Mouse (Mus musculus) hindbrain, embryonic 16.5 days (tissue): ENCODE results near the gene Tmem131. TPM values are rescaled to one million over a fixed set of nuclear protein-coding genes. Genes with fewer than 3 reads are reported as not detected.

ENCODE experiments used
- ATAC-seq: fragments of 200-750 bp; cut with Nextera tagmentation; 2 replicates; pipeline ENCODE4 v1.8.0; 2017; ENCODE audit warnings: moderate TSS enrichment, moderate library complexity
- H3K27ac ChIP-seq: fragments of 300-500 bp; sonication (generic); 2 replicates; pipeline ENCODE4 v1.5.1; 2014; ENCODE audit warnings: low read depth, mild to moderate bottlenecking, control low read depth, low read length, moderate library complexity
- H3K27me3 ChIP-seq: fragments of 300-500 bp; sonication (generic); replicated peaks from 2 replicates; pipeline ENCODE4 v1.6.1; 2014; ENCODE audit warnings: low read length; ENCODE audit not compliant: control insufficient read depth, insufficient read depth
- H3K36me3 ChIP-seq: fragments of 300-500 bp; sonication (generic); 2 replicates; pipeline ENCODE4 v1.6.1; 2014; ENCODE audit warnings: mild to moderate bottlenecking, low read length, moderate library complexity, mixed read lengths; ENCODE audit not compliant: control insufficient read depth, insufficient read depth
- H3K4me1 ChIP-seq: fragments of 300-500 bp; sonication (generic); 2 replicates; pipeline ENCODE4 v1.6.1; 2014; ENCODE audit warnings: low read depth, low read length; ENCODE audit not compliant: control insufficient read depth, insufficient read depth
- H3K4me2 ChIP-seq: fragments of 300-500 bp; sonication (generic); 2 replicates; pipeline ENCODE4 v1.6.1; 2014; ENCODE audit warnings: mild to moderate bottlenecking, low read length, control low read depth, moderate library complexity
- H3K4me3 ChIP-seq: fragments of 300-500 bp; sonication (generic); 2 replicates; pipeline ENCODE4 v1.5.1; 2014; ENCODE audit warnings: mild to moderate bottlenecking, low read length, control low read depth, moderate library complexity
- H3K9ac ChIP-seq: fragments of 300-500 bp; sonication (generic); 2 replicates; pipeline ENCODE4 v1.6.1; 2014; ENCODE audit warnings: low read depth, mild to moderate bottlenecking, control low read depth, low read length, moderate library complexity
- H3K9me3 ChIP-seq: fragments of 300-500 bp; sonication (generic); 2 replicates; pipeline ENCODE4 v1.6.1; 2014; ENCODE audit warnings: mild to moderate bottlenecking, low read length, moderate library complexity; ENCODE audit not compliant: control insufficient read depth
- WGBS: fragments of 180-500 bp; shearing (Covaris S2); extraction: QIAGEN DNeasy Blood & Tissue Kit; methylation state at CpG from one replicate; pipeline ENCODE4 v1.1.7; 2014; 5-methylcytosine and 5-hydroxymethylcytosine counted together
- polyA plus RNA-seq: library from polyadenylated mRNA; unstranded; fragments of >200 nt; fragmentation: Nextera tagmentation; extraction: Ambion mirVana; gene quantifications from 2 replicates; pipeline ENCODE4 v1.2.1, GENCODE M21; 2015

The Tmem131 gene
- polyA plus RNA-seq, 1 experiment from 2014 or later: 10.0 TPM

DNA sequence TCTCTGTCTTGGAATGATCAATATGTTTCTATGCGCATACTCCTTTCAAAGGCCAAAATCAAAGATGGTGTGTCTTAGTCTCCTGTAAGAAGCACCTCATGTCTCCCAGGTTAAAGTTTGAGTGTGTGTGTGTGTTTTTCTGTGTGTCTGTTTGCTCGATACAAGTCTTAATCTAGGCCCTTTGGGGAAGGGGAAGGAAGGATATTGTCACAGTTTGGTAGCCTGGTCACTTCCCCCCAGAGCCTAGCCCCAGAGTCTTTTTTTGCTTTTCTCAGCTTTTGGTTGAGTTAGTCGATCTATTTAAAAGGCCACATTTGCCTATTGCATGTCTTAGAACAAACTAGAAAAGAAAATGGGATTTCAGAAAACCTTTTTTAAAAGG, 3.1 kb downstream of the Tmem131 start:
- Histone ChIP-seq H3K4me3 (peak overlapping the region; percentile 98), H3K27ac (peak overlapping the region; percentile 92), H3K9me3 (no peaks in the 10 kb centered on the region), H3K36me3 (no peaks in the 10 kb centered on the region), H3K9ac (peak overlapping the region; percentile 99), H3K4me2 (peak overlapping the region; percentile 65), H3K27me3 (no peaks in the 10 kb centered on the region), H3K4me1 (peaks cover 15% of the 10 kb centered on the region)
- WGBS: 45% methylated on average over 3 of the region's 3 CpGs
- 0 out of 2 replicates have a peak, but pooled peaks have one; percentile 1 for ATAC-seq

DNA sequence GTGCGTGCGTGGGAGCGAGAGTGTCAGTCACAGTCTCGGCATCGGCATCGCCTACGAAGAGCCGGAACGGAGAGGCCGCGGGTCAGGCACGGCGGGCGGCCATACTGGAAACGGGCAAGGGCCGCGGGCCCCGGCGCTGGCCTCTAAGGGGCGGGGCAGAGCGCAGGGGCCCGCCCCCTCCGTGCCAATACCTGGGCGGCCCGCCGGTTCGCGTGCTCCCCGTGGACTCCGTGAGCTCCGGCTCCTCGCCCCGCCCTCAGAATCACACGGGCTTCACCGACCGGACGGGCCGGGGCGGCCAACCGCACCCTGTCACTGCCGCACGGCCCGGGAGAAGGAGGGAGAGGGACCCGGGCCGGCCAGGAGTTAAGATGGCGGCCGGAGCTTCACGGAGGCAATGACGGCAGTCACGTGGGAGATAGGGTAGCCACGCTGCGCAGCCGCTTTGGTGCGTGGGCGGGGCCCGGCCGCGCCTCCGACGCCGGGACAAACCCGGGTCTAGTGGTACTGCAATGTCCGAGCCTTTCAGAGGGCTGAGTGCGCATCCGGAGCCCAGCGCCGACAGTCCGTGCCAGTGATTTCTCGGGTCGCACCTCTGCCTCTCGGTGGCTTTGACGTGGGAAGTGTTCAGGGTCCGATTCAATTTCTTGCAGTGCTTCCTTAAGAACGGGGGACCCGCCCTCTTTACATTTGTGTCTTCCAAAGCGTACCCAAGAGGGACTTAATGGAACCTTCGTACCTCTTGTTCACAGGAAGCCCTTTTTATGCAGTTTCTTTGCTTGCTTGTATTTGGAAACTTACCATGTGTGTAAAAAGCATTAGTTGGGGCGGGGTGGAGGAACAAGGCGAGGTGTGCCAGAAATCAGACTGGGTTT, 3.7 kb downstream of the Tmem131 start:
- Histone ChIP-seq H3K4me3 (peak overlapping the region; percentile 98), H3K27ac (peak overlapping the region; percentile 92), H3K27me3 (no peaks in the 10 kb centered on the region), H3K4me2 (peak overlapping the region; percentile 65), H3K9ac (peak overlapping the region; percentile 99), H3K4me1 (peaks cover 21% of the 10 kb centered on the region), H3K36me3 (no peaks in the 10 kb centered on the region), H3K9me3 (no peaks in the 10 kb centered on the region)
- WGBS: under 1% methylated on average over 64 of the region's 79 CpGs
- peak; percentile 97 for ATAC-seq

DNA sequence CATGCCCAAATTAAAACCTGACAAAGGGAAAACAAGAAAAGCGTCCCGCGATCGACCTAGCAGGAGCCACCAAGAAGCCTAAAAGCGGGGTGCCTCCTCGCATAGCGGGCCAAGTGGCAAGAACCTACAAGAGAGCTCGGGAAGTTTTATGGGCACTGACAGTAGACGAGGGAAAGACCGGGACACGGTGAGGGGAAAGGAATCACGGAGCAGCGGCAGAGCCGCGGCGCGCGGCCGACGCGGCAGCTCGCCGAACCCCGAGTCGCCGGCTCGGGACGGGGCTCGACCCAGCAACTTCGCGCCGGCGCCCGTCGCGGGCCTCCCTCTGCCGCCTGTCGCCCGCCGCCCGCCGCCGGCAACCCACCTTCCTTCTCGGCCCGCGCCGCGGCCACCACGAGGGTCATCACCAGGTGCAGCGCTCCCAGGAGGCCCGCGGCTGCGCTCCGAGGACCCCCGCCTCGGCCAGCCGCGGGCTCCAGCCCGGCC, 4.6 kb downstream of the Tmem131 start:
- H3K4me3 ChIP-seq: peak overlapping the region; percentile 98
- H3K9me3 ChIP-seq: no peaks in the 10 kb centered on the region
- H3K9ac ChIP-seq: peak overlapping the region; percentile 99
- no peaks in the 10 kb centered on the region for H3K27me3 ChIP-seq
- H3K4me2 ChIP-seq: peak overlapping the region; percentile 60
- H3K36me3 ChIP-seq: no peaks in the 10 kb centered on the region
- no peak; the same call in none of the 2 replicates for ATAC-seq
- WGBS: under 1% methylated on average over 51 of the region's 59 CpGs
- peak overlapping the region; percentile 92 for H3K27ac ChIP-seq
- H3K4me1 ChIP-seq: peaks cover 23% of the 10 kb centered on the region

DNA sequence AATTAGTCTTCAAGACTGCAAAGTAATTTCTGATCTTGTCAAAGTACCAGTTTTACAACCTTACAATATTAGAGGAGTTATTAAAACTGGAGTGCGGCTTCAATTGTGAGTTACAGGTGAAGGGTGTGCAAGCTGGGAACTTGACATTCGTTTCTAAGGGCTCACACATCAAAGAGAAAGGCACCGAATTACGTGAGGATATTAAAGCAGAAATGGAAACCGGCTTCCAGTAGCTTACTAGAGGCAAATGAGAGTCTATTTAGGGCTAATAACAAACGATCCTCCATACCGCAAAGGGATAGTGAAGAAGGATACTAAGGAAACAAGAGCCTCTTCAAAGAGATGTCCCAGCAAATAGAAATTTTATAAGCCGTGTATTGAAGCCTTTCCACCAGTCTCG, 5.1 kb downstream of the Tmem131 start:
- Histone ChIP-seq H3K4me2 (peak overlapping the region; percentile 60), H3K36me3 (no peaks in the 10 kb centered on the region), H3K4me3 (peak overlapping the region; percentile 98), H3K4me1 (peaks cover 23% of the 10 kb centered on the region), H3K9me3 (no peaks in the 10 kb centered on the region), H3K27me3 (no peaks in the 10 kb centered on the region), H3K27ac (no peak overlapping the region; the same call in 1 of the 2 replicates), H3K9ac (peak overlapping the region; percentile 99)
- ATAC-seq: no peak
- WGBS: 2% methylated on average over 9 of the region's 9 CpGs

DNA sequence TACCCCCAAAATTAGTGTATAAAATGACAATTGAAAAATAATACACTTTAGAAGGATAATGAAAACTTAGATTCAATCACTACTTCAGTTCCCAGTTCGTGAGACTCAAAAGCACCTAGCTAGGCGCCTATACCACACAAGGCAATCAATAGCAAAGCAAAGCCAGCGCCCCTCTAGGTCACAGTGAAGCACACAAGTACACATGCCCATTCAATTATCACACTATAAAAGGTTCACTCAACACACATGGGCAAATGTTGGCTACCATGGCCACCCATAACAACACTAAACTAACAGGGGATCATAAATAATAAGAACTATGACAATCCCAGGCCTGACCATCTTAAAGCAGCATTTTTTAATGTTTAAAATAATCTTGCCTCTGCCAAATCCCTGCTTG, 5.8 kb downstream of the Tmem131 start:
- Histone ChIP-seq H3K27me3 (no peaks in the 10 kb centered on the region), H3K9me3 (no peaks in the 10 kb centered on the region), H3K9ac (no peak overlapping the region), H3K4me3 (peak overlapping the region; percentile 98), H3K4me2 (peak overlapping the region; percentile 60), H3K27ac (no peak overlapping the region), H3K4me1 (peaks cover 23% of the 10 kb centered on the region), H3K36me3 (no peaks in the 10 kb centered on the region)
- WGBS: 27% methylated on average over 3 of the region's 3 CpGs
- ATAC-seq: no peak

DNA sequence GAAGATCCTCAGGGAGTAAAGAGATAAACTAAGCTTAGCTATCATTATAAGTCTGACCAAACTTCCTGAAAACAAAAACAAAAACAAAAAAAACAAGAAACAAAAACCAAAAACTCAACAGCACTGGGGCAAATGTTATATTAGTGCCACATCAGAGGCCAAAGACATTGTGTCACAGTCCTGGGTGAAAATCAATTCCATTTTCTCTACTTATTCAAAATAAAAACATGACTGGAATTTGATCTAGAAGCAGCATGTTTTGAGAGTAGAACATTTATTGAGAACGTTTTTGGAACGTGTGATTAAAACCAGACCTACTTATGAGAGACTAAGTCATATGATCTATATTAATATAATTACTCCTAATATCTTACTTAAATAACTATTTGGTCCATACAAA, 6.5 kb downstream of the Tmem131 start:
- WGBS: 77% methylated on average over 2 of the region's 2 CpGs
- Histone ChIP-seq H3K4me3 (no peak overlapping the region), H3K9ac (no peak overlapping the region)

DNA sequence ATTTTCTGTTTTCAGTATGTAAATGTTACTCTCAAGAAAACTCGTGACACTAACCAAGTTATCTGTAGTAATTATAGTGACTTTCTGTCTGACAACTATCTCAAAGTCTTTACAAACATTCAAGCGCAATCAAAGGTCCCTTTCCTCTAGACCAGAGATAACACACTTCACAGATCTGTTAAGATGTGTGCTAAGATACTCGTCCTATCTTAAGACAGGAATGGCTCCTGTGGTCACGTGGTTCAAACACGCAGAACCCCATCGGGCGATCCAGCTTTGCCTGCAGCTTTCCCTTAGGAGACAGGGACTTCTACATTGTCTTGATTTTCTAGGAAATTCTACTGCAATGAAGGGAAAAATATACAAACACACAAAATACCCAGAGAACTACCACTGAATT, 6.9 kb downstream of the Tmem131 start:
- 85% methylated on average over 7 of the region's 7 CpGs for WGBS
- Histone ChIP-seq H3K4me1 (peaks cover 23% of the 10 kb centered on the region), H3K27ac (no peak overlapping the region), H3K4me2 (0 out of 2 replicates have a peak overlapping the region, but pooled peaks have one; percentile 8), H3K27me3 (no peaks in the 10 kb centered on the region), H3K4me3 (no peak overlapping the region), H3K9ac (no peak overlapping the region), H3K9me3 (no peaks in the 10 kb centered on the region), H3K36me3 (no peaks in the 10 kb centered on the region)
- ATAC-seq: no peak

More for the DNA sequence above, 6.5 kb downstream of the Tmem131 start:
- Histone ChIP-seq H3K9me3 (no peaks in the 10 kb centered on the region), H3K4me1 (peaks cover 23% of the 10 kb centered on the region), H3K36me3 (no peaks in the 10 kb centered on the region), H3K4me2 (peak overlapping the region; percentile 60), H3K27me3 (no peaks in the 10 kb centered on the region), H3K27ac (no peak overlapping the region)
- no peak for ATAC-seq

DNA sequence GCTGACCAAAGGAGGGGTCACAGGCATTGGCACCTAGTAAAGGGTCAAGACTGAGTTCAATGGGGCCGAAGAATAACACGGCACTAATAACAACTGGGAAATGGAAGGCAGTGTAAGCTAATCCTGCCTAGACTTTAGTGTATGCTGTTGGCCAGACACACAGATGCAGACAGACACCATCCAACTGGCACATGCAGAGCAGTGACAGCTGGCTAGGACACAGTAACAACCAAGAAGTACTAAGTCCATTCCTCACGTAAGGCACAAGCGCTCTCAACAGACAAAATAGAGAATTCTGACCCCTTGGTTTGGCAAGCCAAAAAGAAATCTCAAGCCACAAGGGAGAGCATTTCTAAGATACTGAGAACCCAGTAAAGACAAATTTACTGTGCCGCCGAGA, 8.7 kb downstream of the Tmem131 start:
- Histone ChIP-seq H3K4me2 (no peak overlapping the region), H3K9ac (no peak overlapping the region; the same call in 1 of the 2 replicates), H3K27me3 (no peaks in the 10 kb centered on the region), H3K9me3 (no peaks in the 10 kb centered on the region), H3K4me3 (no peak overlapping the region), H3K4me1 (peaks cover 23% of the 10 kb centered on the region), H3K27ac (no peak overlapping the region), H3K36me3 (no peaks in the 10 kb centered on the region)
- no peak for ATAC-seq
- WGBS: 55% methylated on average over 6 of the region's 6 CpGs

DNA sequence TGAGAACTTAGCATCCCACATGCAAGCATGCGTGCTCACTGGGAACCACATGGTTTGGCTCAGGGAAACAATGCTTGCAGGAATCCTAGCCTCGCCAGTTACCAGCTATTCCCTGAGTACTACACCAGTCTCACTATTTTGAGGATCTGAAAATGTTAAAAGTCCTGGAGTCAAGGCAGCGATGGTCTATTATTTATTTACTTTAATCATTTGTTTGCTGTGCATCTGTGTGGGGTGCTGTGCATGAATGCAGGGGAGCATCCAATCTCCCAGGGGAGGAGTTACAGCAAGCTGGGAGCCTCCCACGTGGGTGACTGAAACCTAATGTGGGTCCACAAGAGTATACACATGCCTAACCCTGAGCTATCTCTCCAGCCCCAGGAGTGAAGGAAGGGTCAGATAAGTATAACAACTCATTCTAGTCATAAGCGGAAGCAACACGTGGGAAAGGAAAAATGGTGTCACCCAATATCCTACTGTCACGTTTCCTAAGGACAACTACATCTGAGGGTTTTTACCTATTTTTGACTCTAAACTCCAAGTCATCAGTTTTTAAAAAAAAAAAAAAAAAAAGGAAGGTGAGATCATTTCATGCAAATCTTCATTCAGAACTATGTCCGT, 9.4 kb downstream of the Tmem131 start:
- Histone ChIP-seq H3K27me3 (no peaks in the 10 kb centered on the region), H3K36me3 (no peaks in the 10 kb centered on the region), H3K4me2 (no peak overlapping the region), H3K9ac (no peak overlapping the region), H3K9me3 (no peaks in the 10 kb centered on the region), H3K27ac (no peak overlapping the region), H3K4me1 (peaks cover 23% of the 10 kb centered on the region), H3K4me3 (no peak overlapping the region)
- ATAC-seq: no peak
- 79% methylated on average over 8 of the region's 8 CpGs for WGBS
